Mouse (Mus musculus): Measurements from ENCODE around the gene Nradd. TPM values are rescaled to one million over a fixed set of nuclear protein-coding genes. Genes with fewer than 3 reads are reported as not detected.

The Nradd gene
- polyA plus RNA-seq, 2 experiments, result 28.1 to 40.0 TPM

DNA sequence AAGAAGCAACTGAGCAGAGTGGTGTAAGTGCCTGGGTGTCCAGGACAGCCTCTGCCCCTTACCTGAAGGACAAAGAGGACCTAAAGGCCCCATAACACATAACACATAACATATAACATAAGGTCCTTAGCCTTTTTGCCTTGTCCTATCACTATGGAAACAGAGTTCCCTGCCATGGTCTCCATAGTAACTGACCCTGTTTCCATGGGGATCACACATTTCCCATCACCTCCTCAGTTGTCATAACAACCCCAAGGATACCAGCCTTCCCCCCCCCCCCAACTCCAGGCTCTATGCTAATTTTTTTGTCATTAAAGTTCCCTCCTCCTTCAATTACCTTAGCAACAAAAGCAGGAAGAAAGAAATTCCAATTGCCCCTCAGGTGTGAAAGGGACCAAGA is 25.5 kb upstream of the Nradd start:
- no peak overlapping the region for H3K9ac ChIP-seq (ENCODE audit: low read depth, low read length, severe bottlenecking)
- no peak for TF ChIP-seq POLR2A (IDR thresholded peaks at IDR 0.05; ENCODE audit: borderline replicate concordance, extremely low read depth, insufficient read depth, insufficient read length)
- DNase-seq (ENCODE audit: low spot score), result no peak

DNA sequence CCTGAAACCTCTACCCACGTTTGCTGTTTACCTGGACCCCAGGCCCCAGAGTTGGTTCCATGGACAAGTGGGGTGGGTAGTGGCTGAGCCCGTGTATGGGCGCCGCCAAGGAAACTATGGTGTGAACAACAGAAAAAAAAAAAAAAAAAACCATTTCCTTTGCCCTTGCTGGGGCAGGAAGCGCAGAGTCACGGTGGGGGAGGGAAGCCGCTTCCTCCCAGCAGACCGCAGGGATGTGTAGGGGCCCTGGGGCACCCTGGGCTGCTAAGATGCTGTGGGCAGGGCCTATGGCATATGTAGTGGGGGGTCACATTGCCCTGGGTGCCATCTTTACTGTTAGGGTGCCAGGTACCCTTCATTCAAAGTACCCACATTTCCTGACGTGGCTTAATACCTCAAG is 21.0 kb upstream of the Nradd start:
- DNase-seq (ENCODE audit: low spot score) (no peak), ATAC-seq (ENCODE audit: low FRiP score, low read depth) (no peak)
- Histone ChIP-seq H3K4me3 (replicated peaks; ENCODE audit: low read length) (no peak overlapping the region), H3K4me2 (replicated peaks; ENCODE audit: low read depth, low read length, severe bottlenecking) (no peak overlapping the region), H3K36me3 (ENCODE audit: control insufficient read depth, insufficient read depth, low read length) (no peaks in the 10 kb centered on the region), H3K4me1 (ENCODE audit: control insufficient read depth, insufficient read depth, low read length) (no peaks in the 10 kb centered on the region), H3K27ac (replicated peaks; ENCODE audit: low read depth, low read length) (no peak overlapping the region), H3K9me3 (ENCODE audit: control insufficient read depth, low read length) (no peaks in the 10 kb centered on the region), H3K27me3 (ENCODE audit: control insufficient read depth, insufficient read depth, low read length) (no peaks in the 10 kb centered on the region), H3K9ac (ENCODE audit: low read depth, low read length, severe bottlenecking) (no peak overlapping the region)
- no peak for TF ChIP-seq POLR2A (IDR thresholded peaks at IDR 0.05; ENCODE audit: borderline replicate concordance, extremely low read depth, insufficient read depth, insufficient read length)
- 81% methylated on average over 9 of the region's 9 CpGs for WGBS

More for the DNA sequence above, 25.5 kb upstream of the Nradd start:
- no peak overlapping the region for H3K27ac ChIP-seq (replicated peaks; ENCODE audit: low read depth, low read length)
- peaks cover 14% of the 10 kb centered on the region; the same call in 1 of the 2 replicates for H3K4me1 ChIP-seq (ENCODE audit: control insufficient read depth, insufficient read depth, low read length)
- no peak overlapping the region for H3K4me3 ChIP-seq (replicated peaks; ENCODE audit: low read length)
- no peak for ATAC-seq (ENCODE audit: low FRiP score, low read depth)
- H3K4me2 ChIP-seq (replicated peaks; ENCODE audit: low read depth, low read length, severe bottlenecking), result no peak overlapping the region
- no peaks in the 10 kb centered on the region for H3K36me3 ChIP-seq (ENCODE audit: control insufficient read depth, insufficient read depth, low read length)
- H3K9me3 ChIP-seq (ENCODE audit: control insufficient read depth, low read length), result no peaks in the 10 kb centered on the region
- peaks cover 26% of the 10 kb centered on the region for H3K27me3 ChIP-seq (ENCODE audit: control insufficient read depth, insufficient read depth, low read length)

DNA sequence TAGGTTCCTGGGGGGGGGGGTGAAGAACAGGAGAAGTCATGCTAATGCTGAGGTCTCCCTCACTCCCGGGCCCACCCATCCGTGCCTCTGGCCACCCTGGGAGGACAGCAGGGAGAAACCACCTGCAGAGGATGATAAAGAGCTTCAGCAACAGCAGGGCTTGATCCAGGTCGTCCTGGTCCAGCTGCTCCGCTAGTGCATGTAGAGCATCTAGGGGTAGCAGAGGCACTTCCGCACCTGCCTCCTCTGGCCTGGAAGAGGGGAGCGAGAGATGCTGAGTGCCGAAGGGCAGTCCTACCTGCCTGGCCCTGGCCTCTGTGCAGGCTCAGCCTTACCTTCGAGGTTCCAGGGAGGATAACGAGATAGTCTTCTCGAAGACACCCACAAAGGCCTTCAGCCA is 20.0 kb upstream of the Nradd start:
- no peak overlapping the region for H3K4me3 ChIP-seq (replicated peaks; ENCODE audit: low read length)
- WGBS, result 82% methylated on average over 10 of the region's 10 CpGs
- no peak for ATAC-seq (ENCODE audit: low FRiP score, low read depth)
- no peaks in the 10 kb centered on the region for H3K9me3 ChIP-seq (ENCODE audit: control insufficient read depth, low read length)
- H3K27ac ChIP-seq (replicated peaks; ENCODE audit: low read depth, low read length), result no peak overlapping the region
- no peaks in the 10 kb centered on the region for H3K36me3 ChIP-seq (ENCODE audit: control insufficient read depth, insufficient read depth, low read length)
- no peaks in the 10 kb centered on the region for H3K4me1 ChIP-seq (ENCODE audit: control insufficient read depth, insufficient read depth, low read length)
- no peak for TF ChIP-seq POLR2A (IDR thresholded peaks at IDR 0.05; ENCODE audit: borderline replicate concordance, extremely low read depth, insufficient read depth, insufficient read length)
- no peak for DNase-seq (ENCODE audit: low spot score)
- H3K9ac ChIP-seq (ENCODE audit: low read depth, low read length, severe bottlenecking), result no peak overlapping the region
- H3K4me2 ChIP-seq (replicated peaks; ENCODE audit: low read depth, low read length, severe bottlenecking), result no peak overlapping the region
- H3K27me3 ChIP-seq (ENCODE audit: control insufficient read depth, insufficient read depth, low read length), result no peaks in the 10 kb centered on the region

DNA sequence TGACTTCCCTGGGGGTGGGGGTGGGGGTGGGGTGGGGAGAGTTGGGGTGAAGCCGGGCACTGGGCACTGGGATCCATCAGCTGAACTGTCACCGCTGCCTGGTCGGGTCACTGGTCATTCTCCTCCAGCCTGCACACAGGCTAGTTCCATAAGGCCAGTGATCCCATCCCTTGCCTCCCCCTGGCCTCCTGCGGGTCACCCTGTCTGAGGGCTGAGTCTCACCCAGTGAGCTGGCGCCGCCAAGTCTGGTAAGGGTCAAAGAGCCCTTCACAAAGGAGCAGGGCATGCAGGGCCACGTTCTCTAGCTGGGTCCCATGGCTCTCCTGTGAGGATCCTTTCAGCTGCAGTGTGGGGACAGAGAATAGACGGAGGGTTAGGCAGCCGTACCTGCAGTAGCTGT is 19.5 kb upstream of the Nradd start:
- no peak overlapping the region for H3K4me3 ChIP-seq (replicated peaks; ENCODE audit: low read length)
- ATAC-seq (ENCODE audit: low FRiP score, low read depth) (no peak), DNase-seq (ENCODE audit: low spot score) (no peak)
- H3K4me2 ChIP-seq (replicated peaks; ENCODE audit: low read depth, low read length, severe bottlenecking), result no peak overlapping the region
- H3K27me3 ChIP-seq (ENCODE audit: control insufficient read depth, insufficient read depth, low read length), result no peaks in the 10 kb centered on the region
- H3K36me3 ChIP-seq (ENCODE audit: control insufficient read depth, insufficient read depth, low read length), result no peaks in the 10 kb centered on the region
- H3K4me1 ChIP-seq (ENCODE audit: control insufficient read depth, insufficient read depth, low read length), result no peaks in the 10 kb centered on the region
- H3K9me3 ChIP-seq (ENCODE audit: control insufficient read depth, low read length), result no peaks in the 10 kb centered on the region
- H3K9ac ChIP-seq (ENCODE audit: low read depth, low read length, severe bottlenecking), result no peak overlapping the region
- no peak for TF ChIP-seq POLR2A (IDR thresholded peaks at IDR 0.05; ENCODE audit: borderline replicate concordance, extremely low read depth, insufficient read depth, insufficient read length)
- WGBS, result 65% methylated on average over 9 of the region's 9 CpGs
- no peak overlapping the region for H3K27ac ChIP-seq (replicated peaks; ENCODE audit: low read depth, low read length)

DNA sequence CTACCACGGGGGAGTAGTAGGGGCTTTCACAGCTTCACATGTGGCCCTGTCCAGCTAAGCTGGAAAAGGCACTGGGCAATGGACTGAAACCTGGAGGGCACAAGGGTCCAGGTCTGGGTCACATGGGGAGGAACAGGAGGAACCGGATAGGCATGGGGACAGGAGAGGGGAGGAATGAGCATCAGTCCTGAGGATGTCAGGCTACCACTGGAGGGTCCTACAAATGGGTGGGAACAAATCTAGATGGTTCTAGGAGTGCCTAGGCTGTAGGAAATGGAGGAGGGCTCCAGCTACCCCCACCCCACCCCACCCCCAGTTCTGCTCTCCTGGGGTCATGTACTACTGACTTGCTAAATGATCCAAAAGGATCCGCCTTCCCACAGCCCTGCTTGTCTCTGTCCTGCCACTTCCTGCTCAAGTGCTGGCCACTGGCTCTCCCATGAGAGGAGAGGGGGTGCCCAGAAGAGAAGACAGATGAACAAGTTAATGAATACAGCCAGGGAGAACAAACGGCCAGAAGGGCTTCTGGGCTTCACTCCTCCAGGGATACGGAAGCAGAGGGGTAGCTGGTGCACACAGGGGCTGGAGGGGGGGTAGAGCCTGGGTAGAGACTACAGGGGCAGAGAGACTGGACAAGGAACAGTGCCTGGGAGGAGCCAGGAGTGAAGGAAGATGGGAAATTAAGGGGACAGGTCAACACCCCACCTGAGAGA is 18.7 kb upstream of the Nradd start:
- no peaks in the 10 kb centered on the region for H3K27me3 ChIP-seq (ENCODE audit: control insufficient read depth, insufficient read depth, low read length)
- H3K9me3 ChIP-seq (ENCODE audit: control insufficient read depth, low read length), result no peaks in the 10 kb centered on the region
- no peaks in the 10 kb centered on the region for H3K36me3 ChIP-seq (ENCODE audit: control insufficient read depth, insufficient read depth, low read length)
- H3K4me1 ChIP-seq (ENCODE audit: control insufficient read depth, insufficient read depth, low read length), result no peaks in the 10 kb centered on the region
- 37% methylated on average over 5 of the region's 5 CpGs for WGBS
- TF ChIP-seq POLR2A (IDR thresholded peaks at IDR 0.05; ENCODE audit: borderline replicate concordance, extremely low read depth, insufficient read depth, insufficient read length), result no peak
- no peak overlapping the region for H3K4me2 ChIP-seq (replicated peaks; ENCODE audit: low read depth, low read length, severe bottlenecking)
- no peak overlapping the region for H3K9ac ChIP-seq (ENCODE audit: low read depth, low read length, severe bottlenecking)
- no peak overlapping the region for H3K4me3 ChIP-seq (replicated peaks; ENCODE audit: low read length)
- DNase-seq (ENCODE audit: low spot score), result no peak
- no peak overlapping the region for H3K27ac ChIP-seq (replicated peaks; ENCODE audit: low read depth, low read length)
- no peak for ATAC-seq (ENCODE audit: low FRiP score, low read depth)

Measured in limb, embryonic 14.5 days (tissue).